Mouse (Mus musculus) forelimb bud, embryonic 11.5 days (tissue): ENCODE data around the gene Vmn2r88.
"Not testable (repeated sequence)": the region's sequence is repeated elsewhere in the genome, so short reads cannot be mapped to it uniquely, and the experiment has no call there.

Experiments used
- DNase-seq: peaks from one replicate; pipeline ENCODE4 v3.0.0-alpha.2; 2012; ENCODE audit warnings: low read depth, low spot score

Gene Vmn2r88

DNA sequence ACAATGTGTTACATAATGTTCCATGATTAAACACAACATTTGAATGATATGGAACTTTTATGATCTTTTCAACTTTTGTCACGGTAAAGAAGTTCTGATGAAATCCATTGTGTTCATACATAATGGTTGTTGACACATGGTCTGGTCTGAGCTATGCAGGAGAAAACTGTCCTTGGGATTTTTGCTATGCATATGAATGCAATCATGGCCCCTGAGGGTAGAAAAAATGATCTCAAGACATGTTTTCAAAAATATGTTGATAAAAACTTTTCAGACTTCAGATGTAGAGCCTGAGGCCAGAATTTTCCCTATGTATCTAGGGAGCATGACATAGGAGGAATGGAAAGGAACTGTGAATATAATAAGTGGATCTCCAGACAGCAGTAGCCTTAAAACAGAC, at the start of gene Vmn2r88:
Vmn2r88 (plus strand) TSS at position 301 of the 400 bp plus-strand sequence.
- DNase-seq, result no peak

DNA sequence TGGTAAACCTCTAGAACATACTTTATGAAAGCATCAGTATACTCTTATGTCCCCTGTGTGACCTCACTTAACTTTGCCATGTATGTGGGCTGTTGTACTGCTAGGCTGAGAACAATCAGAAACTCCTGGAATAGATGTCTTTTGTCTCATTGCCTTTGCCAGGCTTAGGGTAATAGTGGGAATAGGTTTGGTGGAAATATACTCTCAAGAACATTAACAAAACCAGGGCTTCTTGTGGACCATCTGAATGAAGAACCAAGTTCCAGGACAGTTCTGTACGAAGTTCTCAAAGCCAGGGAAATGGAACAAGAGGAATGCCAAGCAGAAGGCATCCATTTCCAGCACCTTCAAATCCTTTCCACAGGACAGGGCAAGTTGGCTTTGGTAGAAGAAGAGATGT, 49.2 kb upstream of the Vmn2r88 start, which contains the start of gene Gm7247:
Gm7247 (plus strand) TSS at position 301 of the 400 bp plus-strand sequence.
- DNase-seq, result no peak

DNA sequence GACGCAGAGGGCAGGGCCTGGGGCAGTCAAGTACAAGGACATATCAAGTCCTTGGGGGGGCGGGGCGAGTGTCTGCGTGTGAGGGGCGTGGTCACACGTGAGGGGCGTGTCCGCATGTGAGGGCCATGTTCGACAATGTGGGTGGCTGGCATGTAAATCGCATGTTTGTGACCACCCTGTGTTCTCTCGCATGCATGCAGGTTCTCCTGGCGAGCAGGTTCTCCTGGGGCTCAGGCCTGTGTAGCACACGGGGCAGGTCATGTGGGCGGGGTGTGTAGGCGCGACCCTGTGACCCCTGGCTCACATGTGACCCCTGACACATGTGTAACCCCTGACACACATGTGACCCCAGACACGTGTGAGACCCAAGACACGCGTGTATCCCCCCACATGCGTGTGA, 27.8 kb upstream of the Vmn2r88 start:
- DNase-seq, result no peak

DNA sequence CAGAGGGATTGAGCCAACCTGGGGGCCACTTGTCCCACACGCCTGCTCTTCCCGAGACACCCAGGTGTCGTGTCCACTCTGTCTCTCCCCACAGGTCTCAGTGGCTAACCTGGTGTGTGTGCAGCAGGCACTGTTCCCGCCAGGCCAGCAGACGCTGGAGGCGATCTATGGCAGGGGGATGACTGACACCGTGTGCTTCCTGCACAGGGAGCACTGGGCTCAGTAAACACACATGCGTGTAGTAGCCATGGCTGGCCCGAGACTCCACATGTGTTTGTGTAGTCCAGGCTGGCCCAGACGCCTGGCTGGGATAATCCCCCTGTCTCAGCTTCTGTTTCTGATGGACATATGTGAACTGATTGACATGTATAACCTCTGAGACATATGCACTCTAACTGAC, 26.3 kb upstream of the Vmn2r88 start:
- no peak for DNase-seq

DNA sequence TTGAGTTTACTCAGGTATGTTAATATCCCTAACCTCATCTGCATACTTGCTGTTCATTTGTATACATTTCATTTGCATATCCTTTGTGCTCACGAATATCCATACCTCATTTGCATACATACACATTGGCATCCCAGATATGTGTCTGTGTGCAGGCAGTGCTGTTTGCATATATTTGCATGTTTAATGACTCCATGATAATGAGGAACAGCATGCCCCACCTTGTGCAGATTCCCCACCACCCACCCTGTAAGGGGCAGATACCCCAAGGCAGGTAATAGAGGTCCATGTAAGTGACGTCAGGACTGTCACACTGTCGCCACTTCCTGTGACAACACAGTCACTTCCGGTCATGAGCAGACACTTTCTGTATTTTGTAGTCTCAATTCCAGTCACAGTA, 24.9 kb upstream of the Vmn2r88 start:
- no peak for DNase-seq

DNA sequence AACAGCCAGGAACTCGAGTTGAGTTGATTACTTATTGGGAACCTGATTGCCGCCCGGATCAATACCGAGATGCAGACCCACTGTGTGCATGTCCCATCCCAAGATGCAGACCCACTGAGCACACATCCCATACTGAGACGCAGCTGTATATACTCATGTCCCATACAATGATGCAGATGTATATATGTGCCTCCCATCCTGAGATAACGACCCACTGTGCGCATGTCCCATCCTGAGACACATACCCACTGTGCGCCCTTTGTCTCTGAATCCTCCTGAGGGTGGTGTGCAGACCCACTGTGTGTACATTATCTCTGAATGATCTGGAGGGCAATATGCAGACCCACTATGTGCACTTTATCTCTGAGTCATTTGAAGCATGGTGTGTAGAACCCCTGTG, 22.9 kb upstream of the Vmn2r88 start:
- no peak for DNase-seq

DNA sequence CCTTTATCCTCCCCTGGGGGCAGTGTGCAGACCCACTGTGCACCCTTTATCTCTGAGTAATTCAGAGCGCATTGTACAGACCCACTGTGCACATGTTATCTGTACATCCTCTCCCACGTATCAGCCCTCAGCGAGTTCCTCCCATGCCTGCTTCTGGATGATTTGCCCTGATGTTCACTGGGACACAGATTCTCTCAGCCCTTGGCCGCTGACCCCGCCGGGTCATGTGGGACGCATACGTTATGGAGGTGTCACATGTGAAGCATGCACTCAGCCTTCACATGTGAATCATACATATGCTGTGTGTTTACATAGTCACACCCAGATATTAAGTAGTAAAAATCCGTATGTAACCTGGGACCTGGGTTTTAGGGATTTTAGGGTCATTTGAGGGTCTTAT, 22.4 kb upstream of the Vmn2r88 start:
- DNase-seq, result no peak

DNA sequence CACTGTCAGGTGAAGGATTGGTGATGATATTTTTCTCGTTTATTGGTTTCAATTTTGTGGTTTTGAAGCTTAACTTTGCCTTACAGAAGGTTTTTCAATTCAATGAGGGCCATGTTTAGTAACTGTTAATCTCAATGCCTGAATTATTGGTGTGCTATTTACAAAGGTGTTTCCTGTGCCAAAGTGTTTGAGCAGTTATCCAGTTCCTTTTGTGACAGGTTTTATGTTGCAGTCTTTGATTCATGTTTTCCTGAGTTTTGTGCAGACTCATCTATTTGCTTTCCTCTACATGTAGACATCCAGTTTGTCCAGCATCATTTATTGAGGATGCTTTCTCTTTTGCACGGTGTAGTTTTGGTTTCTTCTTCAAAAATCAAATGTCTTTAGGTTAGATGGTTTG, 13.3 kb downstream of the Vmn2r88 start:
- no peak for DNase-seq

DNA sequence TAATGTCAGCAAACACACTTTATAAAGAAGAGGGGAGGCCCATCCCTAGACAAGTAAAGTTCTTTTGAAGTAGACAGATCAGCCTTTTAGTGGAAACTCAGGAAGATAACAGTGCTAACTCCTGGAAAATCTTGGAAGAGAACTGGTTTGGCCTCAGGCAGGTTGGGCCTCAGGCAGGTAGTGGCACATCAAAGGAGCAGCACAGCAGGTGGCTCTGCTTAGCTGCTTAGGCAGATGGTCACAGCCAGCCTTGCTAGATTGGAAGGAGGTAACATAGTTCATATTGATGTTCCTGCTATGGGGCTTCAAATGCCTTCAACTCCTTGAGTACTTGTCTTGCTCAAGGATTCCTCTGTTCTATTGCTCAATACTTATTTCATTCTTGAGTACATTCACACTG, 19.5 kb downstream of the Vmn2r88 start:
- not testable (repeated sequence) for DNase-seq

DNA sequence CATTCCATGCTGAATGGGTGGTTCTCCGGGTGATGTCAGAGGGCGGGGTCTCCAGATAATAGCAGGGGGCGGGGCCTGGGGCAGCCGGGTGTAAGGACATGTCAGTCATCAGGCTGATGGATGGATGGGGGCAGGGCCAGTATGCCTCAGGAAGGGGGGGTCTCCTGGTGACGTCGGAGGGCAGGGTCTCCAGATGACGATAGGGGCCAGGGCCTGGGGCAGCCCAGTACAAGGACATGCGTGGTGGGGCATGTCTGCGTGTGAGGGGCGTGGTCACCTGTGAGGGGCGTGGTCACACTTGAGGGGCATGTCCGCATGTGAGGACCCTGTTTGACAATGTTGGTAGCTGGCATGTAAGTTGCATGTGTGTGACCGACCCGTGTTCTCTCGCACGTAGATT, 23.9 kb downstream of the Vmn2r88 start:
- DNase-seq, result no peak

DNA sequence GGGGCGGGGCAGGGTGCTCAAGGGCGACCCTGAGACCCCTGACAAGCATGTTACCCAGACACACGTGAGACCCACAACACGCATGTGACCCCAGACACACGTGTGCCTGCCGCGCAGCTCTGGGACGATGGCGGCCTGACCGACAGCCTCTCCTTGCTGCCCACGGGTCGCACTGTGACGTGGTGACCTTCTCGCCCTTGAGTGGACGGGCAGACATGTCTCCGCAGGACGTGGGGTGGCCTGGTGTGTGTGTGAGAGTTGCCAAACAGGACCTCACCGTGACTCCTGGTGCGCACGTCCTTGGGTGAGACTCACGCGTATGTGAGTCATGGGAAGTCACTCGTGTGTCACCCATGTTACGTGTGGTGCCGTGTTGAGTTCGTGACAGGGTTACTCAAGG, 24.4 kb downstream of the Vmn2r88 start:
- DNase-seq, result no peak

DNA sequence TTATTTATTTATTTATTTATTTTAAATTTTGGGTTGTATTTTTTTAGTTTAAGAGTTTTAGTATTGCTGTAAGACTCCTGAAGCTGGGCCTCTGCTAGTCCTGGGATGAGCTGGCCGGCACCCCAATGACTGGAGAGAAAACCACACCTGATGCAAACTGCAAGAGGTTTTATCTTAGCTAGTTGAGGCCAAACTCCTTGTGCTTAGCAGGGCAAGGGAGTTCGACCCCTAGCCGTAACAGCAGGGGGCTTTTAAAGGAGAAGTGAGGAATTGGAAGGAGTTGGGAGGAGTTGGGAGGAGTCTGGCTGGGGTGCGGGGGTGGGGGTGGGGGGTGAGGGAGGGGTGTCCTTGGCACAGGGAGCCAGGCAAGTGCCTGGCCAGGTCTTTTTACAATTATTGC, 28.3 kb downstream of the Vmn2r88 start:
- DNase-seq, result no peak

DNA sequence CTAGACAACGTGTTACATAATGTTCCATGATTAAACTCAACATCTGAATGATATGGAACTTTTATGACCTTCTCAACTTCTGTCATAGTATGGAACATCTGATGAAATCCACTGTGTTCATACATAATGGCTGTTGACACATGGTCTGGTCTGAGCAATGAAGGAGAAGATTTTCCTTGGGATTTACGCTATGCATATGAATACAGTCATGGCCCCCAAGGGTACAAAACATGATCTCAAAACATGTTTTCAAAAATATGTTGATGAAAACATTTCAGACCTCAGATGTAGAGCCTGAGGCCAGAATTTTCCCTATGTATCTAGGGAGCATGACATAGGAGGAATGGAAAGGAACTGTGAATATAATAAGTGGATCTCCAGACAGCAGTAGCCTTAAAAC, 40.9 kb downstream of the Vmn2r88 start, which contains the start of gene Vmn2r89:
Vmn2r89 (plus strand) TSS at position 301 of the 400 bp plus-strand sequence.
- DNase-seq, result not testable (repeated sequence)
